Mouse (Mus musculus) liver, postnatal 0 days (tissue): ENCODE results near the gene BC034090. TPM values are rescaled to one million over a fixed set of nuclear protein-coding genes. Genes with fewer than 3 reads are reported as not detected.

Experiments used
- ATAC-seq: fragments of 200-750 bp; cut with Nextera tagmentation; 2 replicates; pipeline ENCODE4 v1.8.0; 2017; ENCODE audit warnings: mild to moderate bottlenecking, moderate library complexity
- DNase-seq: peaks from one replicate; pipeline ENCODE4 v3.0.0-alpha.2; 2016
- H3K27ac ChIP-seq: fragments of 300-500 bp; sonication (generic); 2 replicates; pipeline ENCODE4 v1.5.1; 2014; ENCODE audit warnings: antibody characterized with exemption, moderate library complexity, mild to moderate bottlenecking, low read depth
- H3K27me3 ChIP-seq: fragments of 300-500 bp; sonication (generic); 2 replicates; pipeline ENCODE4 v1.6.1; 2014; ENCODE audit warnings: low read length, control low read depth, mixed read lengths; ENCODE audit not compliant: insufficient read depth
- H3K36me3 ChIP-seq: fragments of 300-500 bp; sonication (generic); replicated peaks from 2 replicates; pipeline ENCODE4 v1.6.1; 2014; ENCODE audit warnings: mild to moderate bottlenecking, control low read depth, low read length, moderate library complexity, mixed read lengths; ENCODE audit not compliant: insufficient read depth
- H3K4me1 ChIP-seq: fragments of 300-500 bp; sonication (generic); 2 replicates; pipeline ENCODE4 v1.6.1; 2014; ENCODE audit warnings: antibody characterized with exemption, mild to moderate bottlenecking, control low read depth; ENCODE audit not compliant: insufficient read depth
- H3K4me2 ChIP-seq: fragments of 300-500 bp; sonication (generic); 2 replicates; pipeline ENCODE4 v1.6.1; 2014; ENCODE audit warnings: low read depth, mild to moderate bottlenecking, low read length, moderate library complexity, mixed read lengths
- H3K4me3 ChIP-seq: fragments of 300-500 bp; sonication (generic); 2 replicates; pipeline ENCODE4 v1.5.1; 2014; ENCODE audit warnings: low read depth, low read length
- H3K9ac ChIP-seq: fragments of 300-500 bp; sonication (generic); replicated peaks from 2 replicates; pipeline ENCODE4 v1.6.1; 2014; ENCODE audit warnings: mild to moderate bottlenecking, moderate library complexity
- H3K9me3 ChIP-seq: fragments of 300-500 bp; sonication (generic); 2 replicates; pipeline ENCODE4 v1.6.1; 2016; ENCODE audit warnings: mild to moderate bottlenecking, control low read depth, low read length, mixed read lengths
- CTCF ChIP-seq: sonication (generic); IDR thresholded peaks from 2 replicates; pipeline ENCODE4 v1.5.1; 2016; ENCODE audit warnings: antibody characterized with exemption, low read depth
- EP300 ChIP-seq: IDR thresholded peaks from 2 replicates; pipeline ENCODE4 v1.6.1; 2016; ENCODE audit warnings: antibody characterized with exemption, low read depth, mild to moderate bottlenecking
- WGBS: fragments of 180-500 bp; shearing (Covaris S2); extraction: QIAGEN DNeasy Blood & Tissue Kit; methylation state at CpG from one replicate; pipeline ENCODE4 v1.1.7; 2014; ENCODE audit not compliant: insufficient replicate concordance; 5-methylcytosine and 5-hydroxymethylcytosine counted together
- polyA plus RNA-seq: library from polyadenylated mRNA; unstranded; fragments of >200 nt; fragmentation: Nextera tagmentation; extraction: Ambion mirVana; gene quantifications from 2 replicates; pipeline ENCODE4 v1.2.1, GENCODE M21; 2015

BC034090 gene
- polyA plus RNA-seq, 1 experiment from 2014 or later = 0.22 TPM

DNA sequence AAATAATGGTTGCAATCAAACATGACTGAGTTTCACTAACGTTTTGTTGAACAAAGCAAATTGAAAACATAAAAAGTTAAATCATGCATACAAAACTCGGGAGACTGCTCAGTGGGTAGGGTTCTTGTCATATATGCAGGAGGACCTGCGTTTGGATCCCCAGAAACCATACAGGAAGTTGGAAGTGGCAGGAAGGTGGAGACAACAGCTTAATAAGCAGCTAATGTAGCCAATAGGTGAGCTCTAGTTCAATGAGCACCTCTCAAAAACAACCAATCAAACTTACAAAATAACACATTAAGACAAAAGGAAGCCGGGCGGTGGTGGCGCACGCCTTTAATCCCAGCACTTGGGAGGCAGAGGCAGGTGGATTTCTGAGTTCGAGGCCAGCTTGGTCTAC lies 10.1 kb upstream of the BC034090 start:
- DNase-seq (no peak), ATAC-seq (no peak)
- Histone ChIP-seq H3K27me3 (0 out of 2 replicates have a peak, but pooled peaks cover under 1% of the 10 kb centered on the region), H3K4me1 (no peaks in the 10 kb centered on the region; the same call in none of the 2 replicates), H3K9me3 (no peaks in the 10 kb centered on the region), H3K4me3 (no peak overlapping the region), H3K4me2 (no peak overlapping the region), H3K36me3 (no peaks in the 10 kb centered on the region), H3K9ac (no peak overlapping the region), H3K27ac (no peak overlapping the region)
- 80% methylated on average over 7 of the region's 8 CpGs for WGBS
- TF ChIP-seq EP300 (no peak), CTCF (no peak)

DNA sequence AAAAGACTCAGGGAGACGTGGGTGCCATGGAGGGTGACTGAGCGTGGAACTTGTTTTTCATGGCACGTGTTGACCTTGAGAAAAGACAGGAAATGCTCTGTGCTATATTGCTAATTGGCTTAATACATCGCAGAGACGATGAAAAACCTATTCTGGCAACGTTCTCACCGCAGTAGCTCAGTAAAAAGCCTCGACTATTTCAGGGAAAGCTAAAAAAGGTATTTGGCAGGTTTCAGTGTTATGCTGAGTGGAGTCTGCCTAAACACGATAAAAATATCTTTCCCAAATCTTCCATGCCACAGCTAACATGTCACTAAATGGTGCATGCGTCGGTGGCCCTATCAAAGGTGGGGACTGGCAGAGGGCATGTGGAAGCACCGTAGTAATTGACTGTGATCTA lies 8.9 kb upstream of the BC034090 start:
- ATAC-seq (no peak), DNase-seq (no peak)
- Histone ChIP-seq H3K27ac (no peak overlapping the region), H3K4me2 (no peak overlapping the region), H3K9me3 (no peaks in the 10 kb centered on the region), H3K9ac (no peak overlapping the region), H3K27me3 (0 out of 2 replicates have a peak, but pooled peaks cover 2% of the 10 kb centered on the region), H3K4me3 (no peak overlapping the region), H3K36me3 (no peaks in the 10 kb centered on the region), H3K4me1 (no peaks in the 10 kb centered on the region; the same call in none of the 2 replicates)
- WGBS = 62% methylated on average over 12 of the region's 12 CpGs
- TF ChIP-seq EP300 = no peak
- no peak for TF ChIP-seq CTCF

DNA sequence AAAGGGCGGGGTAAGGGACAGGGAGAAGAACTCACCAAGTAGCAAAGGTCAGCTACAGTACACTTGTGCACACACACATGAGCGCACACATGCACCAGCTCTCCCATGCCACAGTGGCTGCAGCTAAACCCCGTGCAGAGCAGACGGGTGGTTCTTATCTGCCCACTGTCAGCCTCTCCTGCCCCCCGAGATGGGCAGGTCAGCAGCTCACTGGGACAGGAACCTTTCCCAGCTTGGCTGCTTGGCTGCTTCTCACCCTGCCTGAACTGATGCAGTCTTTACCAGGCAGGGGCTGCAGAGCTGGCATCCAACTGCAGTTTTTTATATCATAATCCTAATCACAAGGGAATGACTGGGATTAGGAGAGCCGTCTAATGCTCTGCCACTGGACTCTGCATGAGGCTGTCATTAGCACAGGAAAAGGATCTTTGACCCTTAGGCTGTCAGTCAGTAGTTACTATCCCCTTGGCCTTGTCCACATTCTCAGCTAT lies 8.4 kb upstream of the BC034090 start:
- H3K9ac ChIP-seq = no peak overlapping the region; the same call in 1 of the 2 replicates
- WGBS = 30% methylated on average over 5 of the region's 6 CpGs
- no peaks in the 10 kb centered on the region for H3K36me3 ChIP-seq
- no peaks in the 10 kb centered on the region for H3K9me3 ChIP-seq
- H3K4me1 ChIP-seq = no peaks in the 10 kb centered on the region; the same call in none of the 2 replicates
- TF ChIP-seq EP300 (no peak), CTCF (no peak)
- peak; percentile 29; the same call in 1 of the 2 replicates for ATAC-seq
- H3K4me2 ChIP-seq = no peak overlapping the region
- no peak for DNase-seq
- H3K27me3 ChIP-seq = 0 out of 2 replicates have a peak, but pooled peaks cover 2% of the 10 kb centered on the region
- no peak overlapping the region for H3K4me3 ChIP-seq
- no peak overlapping the region for H3K27ac ChIP-seq

DNA sequence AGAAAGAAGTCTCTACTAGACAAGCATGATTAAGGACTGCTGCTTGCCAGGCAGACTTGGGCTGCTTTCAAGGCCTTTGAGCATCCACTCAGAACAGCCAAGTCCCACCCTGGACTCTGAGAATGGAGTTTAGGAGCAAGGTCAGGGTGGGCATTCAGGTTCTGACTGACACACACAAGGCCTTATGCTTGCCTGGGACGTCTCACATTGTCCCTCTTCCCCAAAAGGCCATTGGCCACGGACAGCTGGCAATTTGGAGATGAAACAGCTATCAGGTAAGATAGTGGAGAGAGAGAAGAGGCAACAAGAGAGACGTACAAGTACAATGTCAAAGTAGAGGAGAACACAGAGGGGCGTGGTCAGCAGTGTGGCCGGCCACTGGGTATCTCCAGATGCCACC lies 7.4 kb upstream of the BC034090 start:
- no peaks in the 10 kb centered on the region; the same call in none of the 2 replicates for H3K4me1 ChIP-seq
- DNase-seq (no peak), ATAC-seq (no peak)
- 0 out of 2 replicates have a peak, but pooled peaks cover 7% of the 10 kb centered on the region for H3K27me3 ChIP-seq
- H3K4me2 ChIP-seq = no peak overlapping the region
- H3K9ac ChIP-seq = no peak overlapping the region
- no peak for TF ChIP-seq EP300
- TF ChIP-seq CTCF = no peak
- no peaks in the 10 kb centered on the region for H3K36me3 ChIP-seq
- WGBS = 59% methylated on average over 5 of the region's 5 CpGs
- no peak overlapping the region for H3K27ac ChIP-seq
- H3K4me3 ChIP-seq = no peak overlapping the region
- H3K9me3 ChIP-seq = no peaks in the 10 kb centered on the region

GRCm38 (mm10) chr1:155250531-155251135 lies 6.4 kb upstream of the BC034090 start:
- Histone ChIP-seq H3K9ac (no peak overlapping the region), H3K27ac (no peak overlapping the region), H3K4me1 (no peaks in the 10 kb centered on the region; the same call in none of the 2 replicates), H3K36me3 (no peaks in the 10 kb centered on the region), H3K27me3 (peaks cover 13% of the 10 kb centered on the region; the same call in 1 of the 2 replicates), H3K4me2 (no peak overlapping the region), H3K9me3 (no peaks in the 10 kb centered on the region), H3K4me3 (no peak overlapping the region)
- TF ChIP-seq CTCF (no peak), EP300 (no peak)
- 62% methylated on average over 4 of the region's 4 CpGs for WGBS
- DNase-seq = no peak
- ATAC-seq = no peak

DNA sequence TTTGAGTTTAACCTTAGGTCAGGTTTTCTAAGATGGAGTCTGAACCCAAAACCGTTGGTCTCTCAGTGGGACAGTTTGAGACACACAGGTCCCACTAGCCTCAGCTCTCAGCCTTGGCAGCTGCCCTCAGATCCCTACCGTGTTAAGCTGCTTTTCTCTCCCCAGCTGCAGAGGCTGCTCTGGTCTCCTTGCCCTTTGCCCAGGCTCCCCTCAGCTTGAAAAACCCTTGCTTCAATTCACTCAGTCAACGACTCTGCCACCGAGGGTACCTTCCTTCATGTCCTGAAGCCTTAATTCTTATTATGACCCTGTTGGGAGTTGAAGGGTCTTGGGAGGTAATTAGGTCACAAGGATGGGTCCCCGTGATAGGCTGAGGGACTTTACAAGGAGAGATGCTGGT lies 5.7 kb upstream of the BC034090 start:
- H3K4me3 ChIP-seq = no peak overlapping the region
- no peaks in the 10 kb centered on the region for H3K9me3 ChIP-seq
- no peaks in the 10 kb centered on the region; the same call in none of the 2 replicates for H3K4me1 ChIP-seq
- H3K27ac ChIP-seq = no peak overlapping the region
- no peak overlapping the region for H3K4me2 ChIP-seq
- DNase-seq (no peak), ATAC-seq (no peak)
- TF ChIP-seq EP300 (no peak), CTCF (no peak)
- no peak overlapping the region for H3K9ac ChIP-seq
- WGBS = 39% methylated on average over 5 of the region's 5 CpGs
- peaks cover 21% of the 10 kb centered on the region for H3K27me3 ChIP-seq
- no peaks in the 10 kb centered on the region for H3K36me3 ChIP-seq
